Mouse (Mus musculus) embryonic facial prominence, embryonic 15.5 days (tissue): ENCODE data around the gene Rfx8. TPM values are rescaled to one million over a fixed set of nuclear protein-coding genes. Genes with fewer than 3 reads are reported as not detected.

Experiments used
- ATAC-seq: fragments of 200-750 bp; cut with Nextera tagmentation; 2 replicates; pipeline ENCODE4 v1.8.0; 2017; ENCODE audit warnings: low read depth, moderate TSS enrichment; ENCODE audit not compliant: insufficient number of reproducible peaks, low FRiP score, low TSS enrichment
- H3K27ac ChIP-seq: fragments of 300-500 bp; sonication (generic); replicated peaks from 2 replicates; pipeline ENCODE4 v1.5.1; 2015; ENCODE audit warnings: mild to moderate bottlenecking, inconsistent platforms
- H3K27me3 ChIP-seq: fragments of 300-500 bp; sonication (generic); 2 replicates; pipeline ENCODE4 v1.6.1; 2015; ENCODE audit warnings: inconsistent platforms
- H3K36me3 ChIP-seq: fragments of 300-500 bp; sonication (generic); 2 replicates; pipeline ENCODE4 v1.6.1; 2015; ENCODE audit warnings: mild to moderate bottlenecking, inconsistent platforms
- H3K4me1 ChIP-seq: fragments of 300-500 bp; sonication (generic); 2 replicates; pipeline ENCODE4 v1.6.1; 2015; ENCODE audit warnings: inconsistent platforms
- H3K4me2 ChIP-seq: fragments of 300-500 bp; sonication (generic); replicated peaks from 2 replicates; pipeline ENCODE4 v1.6.1; 2015; ENCODE audit warnings: mild to moderate bottlenecking, inconsistent platforms
- H3K4me3 ChIP-seq: fragments of 300-500 bp; sonication (generic); replicated peaks from 2 replicates; pipeline ENCODE4 v1.5.1; 2015; ENCODE audit warnings: mild to moderate bottlenecking, inconsistent platforms
- H3K9ac ChIP-seq: fragments of 300-500 bp; sonication (generic); 2 replicates; pipeline ENCODE4 v1.6.1; 2015; ENCODE audit warnings: inconsistent platforms
- H3K9me3 ChIP-seq: fragments of 300-500 bp; sonication (generic); replicated peaks from 2 replicates; pipeline ENCODE4 v1.6.1; 2016; ENCODE audit warnings: inconsistent platforms
- WGBS: fragments of 180-500 bp; shearing (Covaris S2); methylation state at CpG from one replicate; pipeline ENCODE4 v1.1.7; 2015; 5-methylcytosine and 5-hydroxymethylcytosine counted together
- polyA plus RNA-seq: library from polyadenylated mRNA; unstranded; fragments of >200 nt; fragmentation: Nextera tagmentation; extraction: Ambion mirVana; gene quantifications from 2 replicates; pipeline ENCODE4 v1.2.1, GENCODE M21; 2015

Gene Rfx8
- polyA plus RNA-seq, 1 experiment from 2014 or later: 3.7 TPM

- 46% methylated on average over 8 of the region's 8 CpGs for WGBS
- Histone ChIP-seq H3K4me2 (no peak overlapping the region), H3K9me3 (0 out of 2 replicates have a peak, but pooled peaks cover 4% of the 10 kb centered on the region), H3K4me1 (peaks cover 12% of the 10 kb centered on the region), H3K9ac (no peak overlapping the region), H3K27ac (no peak overlapping the region), H3K27me3 (peaks cover 14% of the 10 kb centered on the region), H3K36me3 (no peaks in the 10 kb centered on the region), H3K4me3 (no peak overlapping the region)
- ATAC-seq: no peak
Measured at GRCm38 (mm10) chr1:39645905-39646759, 74.7 kb downstream of the Rfx8 start.

GRCm38 (mm10) chr1:39644333-39644732, 76.5 kb downstream of the Rfx8 start:
- no peak for ATAC-seq
- WGBS: 67% methylated on average over 1 of the region's 1 CpGs

GRCm38 (mm10) chr1:39641667-39642066, 79.1 kb downstream of the Rfx8 start:
- Histone ChIP-seq H3K9me3 (0 out of 2 replicates have a peak, but pooled peaks cover 4% of the 10 kb centered on the region), H3K4me3 (no peak overlapping the region), H3K36me3 (no peaks in the 10 kb centered on the region), H3K27ac (no peak overlapping the region), H3K27me3 (no peaks in the 10 kb centered on the region), H3K4me2 (no peak overlapping the region), H3K4me1 (peaks cover 3% of the 10 kb centered on the region; the same call in 1 of the 2 replicates), H3K9ac (no peak overlapping the region)
- no peak for ATAC-seq
- WGBS: 89% methylated on average over 7 of the region's 7 CpGs

More at GRCm38 (mm10) chr1:39644333-39644732, 76.5 kb downstream of the Rfx8 start:
- Histone ChIP-seq H3K27ac (no peak overlapping the region), H3K4me2 (no peak overlapping the region), H3K9ac (no peak overlapping the region), H3K4me3 (no peak overlapping the region), H3K36me3 (no peaks in the 10 kb centered on the region), H3K9me3 (0 out of 2 replicates have a peak, but pooled peaks cover 4% of the 10 kb centered on the region), H3K4me1 (no peaks in the 10 kb centered on the region), H3K27me3 (0 out of 2 replicates have a peak, but pooled peaks cover 5% of the 10 kb centered on the region)

- H3K27me3 ChIP-seq: no peaks in the 10 kb centered on the region
- 50% methylated on average over 8 of the region's 8 CpGs for WGBS
- no peak for ATAC-seq
- no peak overlapping the region for H3K27ac ChIP-seq
- H3K4me1 ChIP-seq: peaks cover 9% of the 10 kb centered on the region
- H3K9me3 ChIP-seq: 0 out of 2 replicates have a peak, but pooled peaks cover 4% of the 10 kb centered on the region
- H3K36me3 ChIP-seq: no peaks in the 10 kb centered on the region
- H3K9ac ChIP-seq: no peak overlapping the region
- no peak overlapping the region for H3K4me2 ChIP-seq
- no peak overlapping the region for H3K4me3 ChIP-seq
Measured at GRCm38 (mm10) chr1:39637139-39637538, 83.7 kb downstream of the Rfx8 start.

- Histone ChIP-seq H3K27me3 (no peaks in the 10 kb centered on the region), H3K4me3 (no peak overlapping the region), H3K4me1 (peaks cover 9% of the 10 kb centered on the region), H3K4me2 (no peak overlapping the region), H3K27ac (no peak overlapping the region), H3K36me3 (no peaks in the 10 kb centered on the region), H3K9ac (no peak overlapping the region), H3K9me3 (0 out of 2 replicates have a peak, but pooled peaks cover 2% of the 10 kb centered on the region)
- no peak for ATAC-seq
- 6% methylated on average over 5 of the region's 5 CpGs for WGBS
Measured at GRCm38 (mm10) chr1:39636660-39637059, 84.1 kb downstream of the Rfx8 start.

GRCm38 (mm10) chr1:39636196-39636595, 84.6 kb downstream of the Rfx8 start:
- 30% methylated on average over 5 of the region's 5 CpGs for WGBS
- Histone ChIP-seq H3K36me3 (no peaks in the 10 kb centered on the region), H3K9ac (no peak overlapping the region), H3K27ac (no peak overlapping the region), H3K27me3 (no peaks in the 10 kb centered on the region), H3K4me3 (no peak overlapping the region), H3K9me3 (no peaks in the 10 kb centered on the region), H3K4me1 (peaks cover 9% of the 10 kb centered on the region), H3K4me2 (no peak overlapping the region)
- ATAC-seq: no peak

- 79% methylated on average over 9 of the region's 9 CpGs for WGBS
- Histone ChIP-seq H3K9me3 (no peaks in the 10 kb centered on the region), H3K4me3 (no peak overlapping the region), H3K27me3 (no peaks in the 10 kb centered on the region), H3K4me2 (no peak overlapping the region), H3K4me1 (no peaks in the 10 kb centered on the region), H3K27ac (no peak overlapping the region), H3K36me3 (no peaks in the 10 kb centered on the region), H3K9ac (no peak overlapping the region)
- no peak for ATAC-seq
Measured at GRCm38 (mm10) chr1:39628606-39629005, 92.2 kb downstream of the Rfx8 start.

GRCm38 (mm10) chr1:39625491-39625890, 95.3 kb downstream of the Rfx8 start:
- Histone ChIP-seq H3K4me3 (no peak overlapping the region), H3K4me1 (no peaks in the 10 kb centered on the region), H3K9ac (no peak overlapping the region), H3K36me3 (no peaks in the 10 kb centered on the region), H3K9me3 (no peaks in the 10 kb centered on the region), H3K27me3 (no peaks in the 10 kb centered on the region), H3K4me2 (no peak overlapping the region), H3K27ac (no peak overlapping the region)
- no peak for ATAC-seq
- 50% methylated on average over 3 of the region's 3 CpGs for WGBS

GRCm38 (mm10) chr1:39623729-39624128, 97.1 kb downstream of the Rfx8 start:
- no peak overlapping the region for H3K27ac ChIP-seq
- no peaks in the 10 kb centered on the region for H3K4me1 ChIP-seq
- no peaks in the 10 kb centered on the region for H3K27me3 ChIP-seq
- 58% methylated on average over 1 of the region's 1 CpGs for WGBS
- H3K4me2 ChIP-seq: no peak overlapping the region
- H3K4me3 ChIP-seq: no peak overlapping the region
- ATAC-seq: no peak
- no peaks in the 10 kb centered on the region for H3K9me3 ChIP-seq
- no peak overlapping the region for H3K9ac ChIP-seq
- H3K36me3 ChIP-seq: no peaks in the 10 kb centered on the region

GRCm38 (mm10) chr1:39623106-39623505, 97.7 kb downstream of the Rfx8 start:
- H3K4me2 ChIP-seq: no peak overlapping the region
- H3K9ac ChIP-seq: no peak overlapping the region
- H3K4me3 ChIP-seq: no peak overlapping the region
- no peak for ATAC-seq
- no peak overlapping the region for H3K27ac ChIP-seq
- 87% methylated on average over 5 of the region's 5 CpGs for WGBS
- no peaks in the 10 kb centered on the region for H3K4me1 ChIP-seq
- H3K27me3 ChIP-seq: no peaks in the 10 kb centered on the region
- no peaks in the 10 kb centered on the region for H3K9me3 ChIP-seq
- no peaks in the 10 kb centered on the region for H3K36me3 ChIP-seq

GRCm38 (mm10) chr1:39618524-39618923, 102.3 kb downstream of the Rfx8 start:
- Histone ChIP-seq H3K4me1 (peaks cover 9% of the 10 kb centered on the region), H3K9ac (no peak overlapping the region), H3K4me3 (no peak overlapping the region), H3K27me3 (no peaks in the 10 kb centered on the region), H3K9me3 (no peaks in the 10 kb centered on the region), H3K36me3 (no peaks in the 10 kb centered on the region), H3K4me2 (no peak overlapping the region), H3K27ac (no peak overlapping the region)
- 43% methylated on average over 8 of the region's 8 CpGs for WGBS
- ATAC-seq: no peak
